Mouse (Mus musculus) liver, embryonic 12.5 days (tissue): ENCODE measurements around the gene Adgre5. TPM values are rescaled to one million over a fixed set of nuclear protein-coding genes. Genes with fewer than 3 reads are reported as not detected.

Experiments
- ATAC-seq: fragments of 200-750 bp; cut with Nextera tagmentation; 2 replicates; pipeline ENCODE4 v1.8.0; 2017; ENCODE audit warnings: moderate number of reproducible peaks, mild to moderate bottlenecking, moderate library complexity
- H3K27ac ChIP-seq: fragments of 300-500 bp; sonication (generic); 2 replicates; pipeline ENCODE4 v1.5.1; 2016; ENCODE audit warnings: mild to moderate bottlenecking
- H3K27me3 ChIP-seq: fragments of 300-500 bp; sonication (generic); replicated peaks from 2 replicates; pipeline ENCODE4 v1.6.1; 2016; ENCODE audit warnings: mild to moderate bottlenecking, moderate library complexity
- H3K36me3 ChIP-seq: fragments of 300-500 bp; sonication (generic); 2 replicates; pipeline ENCODE4 v1.6.1; 2016; ENCODE audit warnings: mild to moderate bottlenecking, moderate library complexity
- H3K4me1 ChIP-seq: fragments of 300-500 bp; sonication (generic); 2 replicates; pipeline ENCODE4 v1.6.1; 2016
- H3K4me2 ChIP-seq: fragments of 300-500 bp; sonication (generic); 2 replicates; pipeline ENCODE4 v1.6.1; 2016; ENCODE audit warnings: mild to moderate bottlenecking, moderate library complexity
- H3K4me3 ChIP-seq: fragments of 300-500 bp; sonication (generic); 2 replicates; pipeline ENCODE4 v1.5.1; 2016; ENCODE audit warnings: mild to moderate bottlenecking, moderate library complexity
- H3K9ac ChIP-seq: fragments of 300-500 bp; sonication (generic); 2 replicates; pipeline ENCODE4 v1.6.1; 2016; ENCODE audit warnings: mild to moderate bottlenecking, moderate library complexity
- H3K9me3 ChIP-seq: fragments of 300-500 bp; sonication (generic); replicated peaks from 2 replicates; pipeline ENCODE4 v1.6.1; 2016; ENCODE audit warnings: mild to moderate bottlenecking, moderate library complexity
- WGBS: fragments of 180-500 bp; shearing (Covaris S2); methylation state at CpG from one replicate; pipeline ENCODE4 v1.1.7; 2016; ENCODE audit not compliant: insufficient replicate concordance; 5-methylcytosine and 5-hydroxymethylcytosine counted together
- polyA plus RNA-seq: library from polyadenylated mRNA; unstranded; fragments of >200 nt; fragmentation: Nextera tagmentation; extraction: Ambion mirVana; gene quantifications from 2 replicates; pipeline ENCODE4 v1.2.1, GENCODE M21; 2016

Adgre5 gene
- polyA plus RNA-seq, 1 experiment from 2014 or later = 11.5 TPM

- no peak overlapping the region for H3K9ac ChIP-seq
- no peaks in the 10 kb centered on the region; the same call in 1 of the 2 replicates for H3K9me3 ChIP-seq
- no peak overlapping the region for H3K27ac ChIP-seq
- H3K4me1 ChIP-seq = peaks cover 47% of the 10 kb centered on the region
- no peak for ATAC-seq
- WGBS = 83% methylated on average over 4 of the region's 4 CpGs
- no peak overlapping the region for H3K4me3 ChIP-seq
- H3K27me3 ChIP-seq = peaks cover 22% of the 10 kb centered on the region
- H3K4me2 ChIP-seq = no peak overlapping the region
- no peaks in the 10 kb centered on the region for H3K36me3 ChIP-seq
These were observed 3.8 kb downstream of the Adgre5 start for GRCm38 (mm10) chr8:83737346-83737745.

- no peak overlapping the region for H3K4me3 ChIP-seq
- H3K4me1 ChIP-seq = peaks cover 40% of the 10 kb centered on the region
- no peak overlapping the region for H3K27ac ChIP-seq
- H3K36me3 ChIP-seq = peaks cover 4% of the 10 kb centered on the region; the same call in 1 of the 2 replicates
- peaks cover 18% of the 10 kb centered on the region for H3K27me3 ChIP-seq
- no peak overlapping the region for H3K9ac ChIP-seq
- no peak overlapping the region for H3K4me2 ChIP-seq
- 80% methylated on average over 4 of the region's 4 CpGs for WGBS
- no peaks in the 10 kb centered on the region; the same call in 1 of the 2 replicates for H3K9me3 ChIP-seq
- no peak for ATAC-seq
These were observed 4.4 kb downstream of the Adgre5 start for GRCm38 (mm10) chr8:83736681-83737080.

- H3K27me3 ChIP-seq = no peaks in the 10 kb centered on the region
- H3K27ac ChIP-seq = no peak overlapping the region
- peaks cover 4% of the 10 kb centered on the region; the same call in 1 of the 2 replicates for H3K4me1 ChIP-seq
- no peak for ATAC-seq
- H3K9me3 ChIP-seq = no peaks in the 10 kb centered on the region; the same call in 1 of the 2 replicates
- no peak overlapping the region for H3K9ac ChIP-seq
- H3K36me3 ChIP-seq = peaks cover 9% of the 10 kb centered on the region; the same call in 1 of the 2 replicates
- WGBS = 61% methylated on average over 6 of the region's 6 CpGs
- no peak overlapping the region for H3K4me3 ChIP-seq
- H3K4me2 ChIP-seq = no peak overlapping the region
These were observed 8.2 kb downstream of the Adgre5 start for GRCm38 (mm10) chr8:83732919-83733318.

GRCm38 (mm10) chr8:83731906-83732305 lies 9.2 kb downstream of the Adgre5 start:
- Histone ChIP-seq H3K4me3 (no peak overlapping the region), H3K9me3 (no peaks in the 10 kb centered on the region), H3K27ac (no peak overlapping the region), H3K27me3 (no peaks in the 10 kb centered on the region), H3K4me2 (no peak overlapping the region), H3K9ac (no peak overlapping the region), H3K4me1 (no peaks in the 10 kb centered on the region), H3K36me3 (peaks cover 9% of the 10 kb centered on the region; the same call in 1 of the 2 replicates)
- ATAC-seq = no peak
- WGBS = 71% methylated on average over 5 of the region's 5 CpGs

GRCm38 (mm10) chr8:83729009-83729807 lies 11.9 kb downstream of the Adgre5 start:
- Histone ChIP-seq H3K9me3 (no peaks in the 10 kb centered on the region), H3K9ac (no peak overlapping the region), H3K27ac (no peak overlapping the region), H3K4me3 (no peak overlapping the region), H3K4me1 (0 out of 2 replicates have a peak, but pooled peaks cover 5% of the 10 kb centered on the region), H3K4me2 (no peak overlapping the region), H3K27me3 (no peaks in the 10 kb centered on the region), H3K36me3 (peaks cover 32% of the 10 kb centered on the region)
- ATAC-seq = no peak
- WGBS = 74% methylated on average over 11 of the region's 11 CpGs

- no peak overlapping the region for H3K9ac ChIP-seq
- H3K4me2 ChIP-seq = no peak overlapping the region
- H3K9me3 ChIP-seq = no peaks in the 10 kb centered on the region
- ATAC-seq = no peak
- no peaks in the 10 kb centered on the region for H3K27me3 ChIP-seq
- no peak overlapping the region for H3K4me3 ChIP-seq
- H3K27ac ChIP-seq = no peak overlapping the region
- H3K4me1 ChIP-seq = 0 out of 2 replicates have a peak, but pooled peaks cover 7% of the 10 kb centered on the region
- WGBS = 90% methylated on average over 8 of the region's 8 CpGs
- H3K36me3 ChIP-seq = peaks cover 59% of the 10 kb centered on the region
These were observed 15.5 kb downstream of the Adgre5 start for GRCm38 (mm10) chr8:83725521-83726102.

GRCm38 (mm10) chr8:83724697-83725482 lies 16.2 kb downstream of the Adgre5 start:
- H3K27ac ChIP-seq = no peak overlapping the region
- H3K27me3 ChIP-seq = no peaks in the 10 kb centered on the region
- no peak overlapping the region for H3K4me3 ChIP-seq
- WGBS = 53% methylated on average over 15 of the region's 15 CpGs
- ATAC-seq = peak; percentile 65
- H3K4me1 ChIP-seq = 0 out of 2 replicates have a peak, but pooled peaks cover 7% of the 10 kb centered on the region
- H3K9me3 ChIP-seq = no peaks in the 10 kb centered on the region
- H3K36me3 ChIP-seq = peaks cover 66% of the 10 kb centered on the region
- H3K4me2 ChIP-seq = no peak overlapping the region
- no peak overlapping the region for H3K9ac ChIP-seq

- H3K27ac ChIP-seq = no peak overlapping the region
- no peak overlapping the region for H3K9ac ChIP-seq
- H3K4me3 ChIP-seq = no peak overlapping the region
- 0 out of 2 replicates have a peak, but pooled peaks cover 7% of the 10 kb centered on the region for H3K4me1 ChIP-seq
- H3K27me3 ChIP-seq = no peaks in the 10 kb centered on the region
- peaks cover 79% of the 10 kb centered on the region for H3K36me3 ChIP-seq
- 88% methylated on average over 11 of the region's 11 CpGs for WGBS
- H3K4me2 ChIP-seq = no peak overlapping the region
- H3K9me3 ChIP-seq = no peaks in the 10 kb centered on the region
- no peak for ATAC-seq
These were observed 17.6 kb downstream of the Adgre5 start for GRCm38 (mm10) chr8:83723447-83724083.

- H3K36me3 ChIP-seq = peaks cover 84% of the 10 kb centered on the region
- H3K27ac ChIP-seq = no peak overlapping the region
- H3K9me3 ChIP-seq = no peaks in the 10 kb centered on the region
- no peak overlapping the region for H3K9ac ChIP-seq
- no peak overlapping the region for H3K4me3 ChIP-seq
- 84% methylated on average over 12 of the region's 12 CpGs for WGBS
- ATAC-seq = no peak
- 0 out of 2 replicates have a peak, but pooled peaks cover 14% of the 10 kb centered on the region for H3K4me1 ChIP-seq
- no peak overlapping the region for H3K4me2 ChIP-seq
- no peaks in the 10 kb centered on the region for H3K27me3 ChIP-seq
These were observed 18.5 kb downstream of the Adgre5 start for GRCm38 (mm10) chr8:83722631-83723030.

- no peaks in the 10 kb centered on the region for H3K9me3 ChIP-seq
- peaks cover 87% of the 10 kb centered on the region for H3K36me3 ChIP-seq
- 88% methylated on average over 25 of the region's 25 CpGs for whole genome bisulfite sequencing
- no peak overlapping the region for H3K9ac ChIP-seq
- no peaks in the 10 kb centered on the region for H3K27me3 ChIP-seq
- peaks cover 26% of the 10 kb centered on the region for H3K4me1 ChIP-seq
- no peak for ATAC-seq
- H3K4me3 ChIP-seq = no peak overlapping the region
- no peak overlapping the region for H3K4me2 ChIP-seq
- no peak overlapping the region for H3K27ac ChIP-seq
These were observed 19.6 kb downstream of the Adgre5 start for GRCm38 (mm10) chr8:83721405-83722025.

- Histone ChIP-seq H3K36me3 (peaks cover 69% of the 10 kb centered on the region), H3K27me3 (no peaks in the 10 kb centered on the region), H3K4me1 (peaks cover 33% of the 10 kb centered on the region), H3K4me3 (no peak overlapping the region), H3K4me2 (no peak overlapping the region), H3K27ac (no peak overlapping the region), H3K9ac (no peak overlapping the region), H3K9me3 (no peaks in the 10 kb centered on the region)
- WGBS = 85% methylated on average over 2 of the region's 2 CpGs
- no peak for ATAC-seq
These were observed 21.4 kb downstream of the Adgre5 start for GRCm38 (mm10) chr8:83719693-83720092.
